Mouse (Mus musculus) cerebellum, postnatal 14 days (tissue): Measurements from ENCODE around the gene Scp2d1.
"Not testable (repeated sequence)": the region's sequence is repeated elsewhere in the genome, so short reads cannot be mapped to it uniquely, and the experiment has no call there.

ENCODE experiments used
- DNase-seq, 2 experiments: peaks; one replicate each; pipeline ENCODE4 v3.0.0; 2021; ENCODE audit warnings: mixed read lengths in 2 of 2

Scp2d1 gene

GRCm38 (mm10) chr2:144823356-144823755 lies at the start of gene Scp2d1:
Gene Scp2d1, plus strand, starts transcription at chr2:144823656.
- DNase-seq = not testable (repeated sequence)

- DNase-seq = no peak
These were observed 48.8 kb upstream of the Scp2d1 start for GRCm38 (mm10) chr2:144774636-144775160.

GRCm38 (mm10) chr2:144775626-144776025 lies 47.8 kb upstream of the Scp2d1 start:
- DNase-seq = no peak

- DNase-seq = no peak
These were observed 44.2 kb upstream of the Scp2d1 start for GRCm38 (mm10) chr2:144779263-144779662.

- no peak for DNase-seq
These were observed 42.7 kb upstream of the Scp2d1 start for GRCm38 (mm10) chr2:144780731-144781130.

- DNase-seq = no peak
These were observed 41.6 kb upstream of the Scp2d1 start for GRCm38 (mm10) chr2:144781871-144782270.

GRCm38 (mm10) chr2:144782481-144782880 lies 41.0 kb upstream of the Scp2d1 start:
- DNase-seq = no peak

GRCm38 (mm10) chr2:144783190-144783589 lies 40.3 kb upstream of the Scp2d1 start:
- peak in 1 of 2 experiments; percentile 4 for DNase-seq

- no peak for DNase-seq
These were observed 39.6 kb upstream of the Scp2d1 start for GRCm38 (mm10) chr2:144783831-144784230.

GRCm38 (mm10) chr2:144791671-144792294 lies 31.7 kb upstream of the Scp2d1 start:
- no peak for DNase-seq

GRCm38 (mm10) chr2:144797515-144797914 lies 25.9 kb upstream of the Scp2d1 start:
- DNase-seq = no peak

- no peak for DNase-seq
These were observed 15.4 kb upstream of the Scp2d1 start for GRCm38 (mm10) chr2:144807766-144808754.

- no peak for DNase-seq
These were observed 5.1 kb downstream of the Scp2d1 start for GRCm38 (mm10) chr2:144828457-144828985.

- DNase-seq = no peak
These were observed 13.3 kb downstream of the Scp2d1 start for GRCm38 (mm10) chr2:144836667-144837311.

- DNase-seq = no peak
These were observed 13.8 kb downstream of the Scp2d1 start for GRCm38 (mm10) chr2:144837312-144837679.

GRCm38 (mm10) chr2:144868827-144869226 lies 45.4 kb downstream of the Scp2d1 start:
- DNase-seq = peak; percentile 13 to 19
